10 mouse cellular contexts compared by ENCODE assay signal in genomic region chr10:25415188-25415717, GRCm38 (mm10). TPM values are rescaled to one million over a fixed set of nuclear protein-coding genes. Genes with fewer than 3 reads are reported as not detected.
DNase-seq lines count a peak whose midpoint lies in the region; ATAC-seq and TF ChIP-seq lines count a peak whose summit lies in the region.
"Had no signal": no experiment of that assay in that cellular context is flagged by ENCODE, and none has a peak within 500 bp of the region (broad histone marks: within the 10 kb centered on the region; RNA-seq: fewer than 3 reads in every experiment).

No protein-coding gene starts in this region.

- H3K4me1 ChIP-seq in forebrain, postnatal 0 days (ENCODE audit: insufficient read depth), result no peaks in the 10 kb centered on the region
- H3K4me1 ChIP-seq in forebrain, embryonic 14.5 days (ENCODE audit: control insufficient read depth, insufficient read depth, low read length), result no peaks in the 10 kb centered on the region
- H3K4me1 ChIP-seq in hindbrain, embryonic 16.5 days (ENCODE audit: control insufficient read depth, insufficient read depth, low read depth, low read length), result no peaks in the 10 kb centered on the region

- H3K9me3 ChIP-seq in forebrain, postnatal 0 days (ENCODE audit: low read length), result no peaks in the 10 kb centered on the region
- H3K9me3 ChIP-seq in forebrain, embryonic 14.5 days (replicated peaks; ENCODE audit: control insufficient read depth, low read length), result no peaks in the 10 kb centered on the region
- no peaks in the 10 kb centered on the region for H3K9me3 ChIP-seq in hindbrain, embryonic 16.5 days (ENCODE audit: control insufficient read depth, low read length)
- H3K9me3 ChIP-seq: G1E had no signal

- DNase-seq in forebrain, postnatal 0 days, result no peak
- DNase-seq in forebrain, embryonic 14.5 days (ENCODE audit: low spot score), result no peak
- DNase-seq in B cell, adult 2 months, result peak; percentile 60 to 63
- DNase-seq in c-Kit-positive CD71-positive TER-119-negative erythroid progenitor cells, embryonic 14.5 days (ENCODE audit: low read depth), result peak; percentile 46
- DNase-seq in urinary bladder, postnatal 4 days (ENCODE audit: low spot score in 2 of 2), result no peak
- DNase-seq in cerebellum, postnatal 25 days, result no peak
- DNase-seq: gastrocnemius, postnatal 36 days had no signal

- ATAC-seq in forebrain, postnatal 0 days, result no peak
- ATAC-seq in forebrain, embryonic 14.5 days, result no peak
- ATAC-seq in megakaryocyte-erythroid progenitor cell, adult 5-6 weeks (replicated peaks; ENCODE audit: low FRiP score, low TSS enrichment, poor library complexity, severe bottlenecking), result peak; percentile 89
- ATAC-seq in hindbrain, embryonic 16.5 days, result no peak

- no peak overlapping the region for H3K9ac ChIP-seq in forebrain, postnatal 0 days
- no peak overlapping the region for H3K9ac ChIP-seq in forebrain, embryonic 14.5 days (ENCODE audit: low read length)
- no peak overlapping the region for H3K9ac ChIP-seq in hindbrain, embryonic 16.5 days (ENCODE audit: low read depth, low read length)

- WGBS in forebrain, postnatal 0 days, result 85% methylated on average over 7 of the region's 7 CpGs
- 81% methylated on average over 7 of the region's 7 CpGs for WGBS in forebrain, embryonic 14.5 days
- WGBS in hindbrain, embryonic 16.5 days, result 88% methylated on average over 7 of the region's 7 CpGs

- peak; percentile 30 for TF ChIP-seq CTCF in forebrain, postnatal 0 days (IDR thresholded peaks at IDR 0.05; ENCODE audit: low read depth)

- no peak overlapping the region for H3K4me2 ChIP-seq in forebrain, postnatal 0 days (ENCODE audit: low read depth)
- no peak overlapping the region for H3K4me2 ChIP-seq in forebrain, embryonic 14.5 days (ENCODE audit: low read length)
- H3K4me2 ChIP-seq in hindbrain, embryonic 16.5 days (ENCODE audit: low read length), result no peak overlapping the region

- no peak overlapping the region for H3K27ac ChIP-seq in forebrain, postnatal 0 days (ENCODE audit: low read depth, low read length)
- no peak overlapping the region for H3K27ac ChIP-seq in forebrain, embryonic 14.5 days (ENCODE audit: low read depth, low read length)
- H3K27ac ChIP-seq in hindbrain, embryonic 16.5 days (ENCODE audit: low read depth, low read length), result no peak overlapping the region

- H3K36me3 ChIP-seq in forebrain, postnatal 0 days (ENCODE audit: insufficient read depth), result no peaks in the 10 kb centered on the region
- no peaks in the 10 kb centered on the region for H3K36me3 ChIP-seq in forebrain, embryonic 14.5 days (ENCODE audit: control insufficient read depth, insufficient read depth, low read length)
- H3K36me3 ChIP-seq in hindbrain, embryonic 16.5 days (ENCODE audit: control insufficient read depth, insufficient read depth, low read length), result no peaks in the 10 kb centered on the region
- H3K36me3 ChIP-seq: G1E had no signal

- H3K4me3 ChIP-seq in forebrain, postnatal 0 days (ENCODE audit: low read depth, low read length), result no peak overlapping the region
- H3K4me3 ChIP-seq in forebrain, embryonic 14.5 days (ENCODE audit: low read depth, low read length), result no peak overlapping the region
- H3K4me3 ChIP-seq in hindbrain, embryonic 16.5 days (ENCODE audit: low read length), result no peak overlapping the region

- H3K27me3 ChIP-seq in forebrain, postnatal 0 days (ENCODE audit: insufficient read depth, low read length), result no peaks in the 10 kb centered on the region
- no peaks in the 10 kb centered on the region for H3K27me3 ChIP-seq in forebrain, embryonic 14.5 days (replicated peaks; ENCODE audit: control insufficient read depth, insufficient read depth, low read length)
- H3K27me3 ChIP-seq in hindbrain, embryonic 16.5 days (replicated peaks; ENCODE audit: control insufficient read depth, insufficient read depth, low read length), result no peaks in the 10 kb centered on the region

RNA-seq across cellular contexts. Expression of gene Epb41l2, which starts 55.7 kb away (rescaled TPM):
- total RNA-seq in forebrain, postnatal 0 days (2014; rRNA removed), result 40.3 and 49.4 TPM in 2 replicates
- 13.2 and 19.3 TPM in 2 replicates for polyA plus RNA-seq in forebrain, postnatal 0 days (2015; fragmentation: Nextera tagmentation; extraction: Ambion mirVana)
- 17.2 and 20.6 TPM in 2 replicates for polyA plus RNA-seq in forebrain, embryonic 14.5 days (2014; fragmentation: Nextera tagmentation; extraction: Ambion mirVana)
- 12.8 and 20.1 TPM in 2 replicates for total RNA-seq in megakaryocyte-erythroid progenitor cell, adult 5-6 weeks (2014; fragmentation: Nextera tagmentation)
- total RNA-seq in megakaryocyte-erythroid progenitor cell, adult 5-6 weeks (2017), result 15.8 and 16.0 TPM in 2 replicates
- polyA plus RNA-seq in hindbrain, embryonic 16.5 days (2015; fragmentation: Nextera tagmentation; extraction: Ambion mirVana), result 30.0 and 35.1 TPM in 2 replicates
- polyA plus RNA-seq: G1E had no signal

Comparison
In these comparisons a context has a peak if more than half of its experiments do, and no peak if none do; other contexts are left out.
1. DNase-seq: peak in B cell, adult 2 months (2 of 2) and c-Kit-positive CD71-positive TER-119-negative erythroid progenitor cells, embryonic 14.5 days (single experiment); none in forebrain, postnatal 0 days (single experiment), forebrain, embryonic 14.5 days (single experiment), urinary bladder, postnatal 4 days (0 of 2) and cerebellum, postnatal 25 days (0 of 2).